Mouse (Mus musculus) CD4-positive, CD25-positive, alpha-beta regulatory T cell, adult 9 weeks (primary cell): ENCODE measurements around the gene Scarb1. TPM values are rescaled to one million over a fixed set of nuclear protein-coding genes. Genes with fewer than 3 reads are reported as not detected.

Experiments used
- polyA plus RNA-seq: library from polyadenylated mRNA; unstranded; fragments of 100-300 nt; shearing (Covaris generic); gene quantifications from one replicate; pipeline ENCODE4 v1.2.1, GENCODE M21; 2017

Gene Scarb1
- polyA plus RNA-seq, result 18.1 TPM

DNA sequence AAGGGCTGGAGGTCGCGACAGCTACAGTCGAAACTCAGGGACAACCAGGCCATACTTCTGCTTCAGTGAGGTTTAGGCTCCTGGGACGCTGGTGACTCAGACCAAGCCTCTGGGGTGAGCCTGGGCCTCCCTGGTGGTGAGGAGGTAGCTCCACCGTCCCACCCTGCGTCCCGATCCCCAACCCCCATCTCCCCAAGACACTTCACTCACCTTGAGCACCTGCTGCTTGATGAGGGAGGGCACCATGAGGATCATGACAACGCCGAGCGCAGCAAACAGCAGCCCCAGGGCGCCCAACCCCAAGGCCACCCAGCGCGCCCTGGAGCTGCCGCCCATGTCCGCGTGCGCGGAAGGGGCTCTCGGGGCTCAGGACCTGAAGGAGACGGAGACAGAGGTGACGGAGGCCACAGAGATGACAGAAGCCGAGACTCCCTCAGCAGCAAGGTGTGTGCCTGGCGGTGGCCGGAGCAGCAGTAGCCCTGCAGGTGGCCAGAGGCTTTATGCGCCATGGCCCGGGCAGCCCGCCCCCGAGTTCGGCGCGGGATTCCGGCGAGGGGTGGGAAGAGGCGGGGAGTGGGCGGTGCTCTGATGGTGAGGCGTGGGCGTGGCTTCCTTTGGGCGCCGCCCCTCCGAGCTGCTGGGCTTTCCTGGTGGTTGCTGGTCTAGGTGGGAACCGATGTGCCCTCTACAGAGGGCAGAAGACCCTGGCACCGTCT, at the start of gene Scarb1:
Gene Scarb1, minus strand, starts transcription at position 548 of the 716 bp plus-strand sequence.

DNA sequence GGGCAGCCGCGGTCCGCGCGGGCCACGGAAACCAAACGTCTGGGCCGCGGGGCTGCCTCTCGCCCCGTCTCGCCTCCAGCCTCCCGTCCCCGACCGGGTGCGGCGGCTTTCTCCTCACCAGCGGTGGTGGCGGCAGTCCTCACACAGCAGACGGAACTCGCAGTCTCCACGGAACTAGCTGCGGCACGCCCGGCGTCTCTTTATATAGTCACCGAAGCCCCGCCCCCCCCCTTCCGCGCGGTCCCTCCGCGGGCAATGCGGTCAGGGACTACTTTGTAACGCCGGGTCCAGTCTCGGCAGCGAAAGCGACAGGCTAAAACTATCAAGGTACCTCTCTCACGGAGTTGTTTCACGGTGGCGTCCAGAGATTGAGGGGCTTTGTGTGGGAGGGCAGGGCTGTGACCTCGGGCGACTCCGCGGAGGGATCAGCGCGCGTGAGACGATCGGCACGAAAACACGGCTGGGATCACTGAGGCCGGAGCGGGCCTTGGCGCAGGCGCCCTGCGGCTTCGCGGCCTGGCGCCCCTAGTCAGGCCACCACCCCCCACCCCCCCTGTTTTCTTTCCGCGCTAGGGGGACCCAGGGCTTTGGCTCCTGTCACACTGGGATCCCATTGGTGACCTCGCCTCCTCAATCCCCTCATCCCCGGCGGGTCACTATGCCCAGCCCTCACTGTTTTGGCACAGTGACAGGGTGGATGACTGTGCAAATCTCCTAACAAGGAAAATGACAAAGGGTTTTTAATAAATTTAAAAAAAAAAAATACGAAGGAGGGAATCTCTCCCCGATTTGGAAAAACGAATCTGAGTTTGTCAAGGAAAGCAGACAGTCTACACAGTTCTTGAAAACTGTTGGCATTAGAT, 48.9 kb upstream of the Scarb1 start, which contains the start of gene Ubc:
Gene Ubc, minus strand, starts transcription at position 624 of the 863 bp plus-strand sequence.

DNA sequence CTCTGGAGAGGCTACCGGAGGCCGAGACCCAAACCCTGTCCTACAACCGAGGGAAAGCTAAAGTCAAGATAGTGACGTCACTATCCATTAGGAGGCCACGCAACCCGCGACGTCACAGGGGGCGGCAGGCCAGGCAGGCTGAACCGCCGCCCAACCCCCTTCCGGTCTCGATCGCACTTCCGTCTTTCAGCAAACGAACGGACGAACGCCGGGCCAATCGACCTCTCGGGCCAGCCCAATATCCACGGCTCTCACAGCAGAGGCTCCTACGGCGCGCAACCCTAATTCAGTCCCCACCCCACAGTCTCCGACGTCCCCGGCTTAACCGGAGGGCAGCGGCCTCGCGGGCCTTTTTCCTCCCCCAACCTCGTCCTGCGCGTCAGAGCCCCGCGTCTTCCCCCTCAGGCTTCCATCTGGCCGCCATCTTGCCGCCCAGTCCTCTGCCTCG, 48.3 kb upstream of the Scarb1 start, which contains the start of gene Gm10382:
Gene Gm10382, plus strand, starts transcription at position 192 of the 448 bp plus-strand sequence.

Other genes with a start within 250 kb of the Scarb1 start
- 6.9 TPM for gene Ncor2, start 161.9 kb downstream of the Scarb1 start, polyA plus RNA-seq
- gene Gm10382, start 48.2 kb upstream of the Scarb1 start, polyA plus RNA-seq, result 1.6 TPM
- gene Ubc, start 49.1 kb upstream of the Scarb1 start, polyA plus RNA-seq, result 1,419 TPM
- 20.3 TPM for gene Dhx37, start 93.0 kb upstream of the Scarb1 start, polyA plus RNA-seq
- gene Bri3bp, start 100.5 kb upstream of the Scarb1 start, polyA plus RNA-seq, result 4.2 TPM
- gene Aacs, start 134.7 kb upstream of the Scarb1 start, polyA plus RNA-seq, result 37.4 TPM
- 0.15 TPM for gene Tmem132b, start 190.7 kb upstream of the Scarb1 start, polyA plus RNA-seq